In the genomic region with DNA sequence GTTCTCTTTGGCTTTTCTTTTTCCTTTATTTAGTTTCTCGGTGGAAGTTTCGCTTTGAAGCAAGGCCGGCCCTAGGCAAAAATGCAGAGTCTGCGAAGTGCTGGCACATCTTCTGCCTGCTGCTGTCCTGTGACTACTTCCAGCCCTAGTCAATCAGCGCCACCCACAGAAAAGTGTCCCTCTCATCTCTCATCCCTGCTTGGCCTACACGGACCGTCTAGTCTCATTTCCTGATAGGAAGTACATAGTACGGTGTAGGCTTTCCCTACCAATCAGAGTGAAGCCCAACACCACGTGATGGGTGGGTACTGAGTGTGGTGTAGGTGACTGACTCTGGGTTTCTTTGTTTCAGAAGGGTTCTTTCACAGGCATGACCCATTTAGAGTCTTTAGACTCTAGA, we compare ENCODE assay signal across 17 mouse cellular contexts.
DNase-seq lines count a peak whose midpoint lies in the region; ATAC-seq lines count a peak whose summit lies in the region.
"Had no signal": no experiment of that assay in that cellular context is flagged by ENCODE, and none has a peak within 500 bp of the region (broad histone marks: within the 10 kb centered on the region; RNA-seq: fewer than 3 reads in every experiment).

No protein-coding gene starts in this region.

- no peak overlapping the region for H3K27ac ChIP-seq in forebrain, embryonic 13.5 days
- no peak overlapping the region for H3K27ac ChIP-seq in forebrain, embryonic 16.5 days (ENCODE audit: low read length)
- H3K27ac ChIP-seq in hindbrain, embryonic 14.5 days, result no peak overlapping the region
- no peak overlapping the region for H3K27ac ChIP-seq in hindbrain, embryonic 12.5 days
- no peak overlapping the region for H3K27ac ChIP-seq in midbrain, embryonic 15.5 days
- H3K27ac ChIP-seq in midbrain, embryonic 13.5 days, result no peak overlapping the region
- H3K27ac ChIP-seq: embryonic facial prominence, embryonic 10.5 days; limb, embryonic 10.5 days; liver, embryonic 13.5 days; neural tube, embryonic 13.5 days had no signal

- H3K27me3 ChIP-seq in forebrain, embryonic 13.5 days, result no peaks in the 10 kb centered on the region
- H3K27me3 ChIP-seq in forebrain, embryonic 16.5 days (replicated peaks; ENCODE audit: control insufficient read depth, insufficient read depth, low read length), result no peaks in the 10 kb centered on the region
- H3K27me3 ChIP-seq in hindbrain, embryonic 14.5 days (ENCODE audit: control insufficient read depth, insufficient read depth, low read length), result no peaks in the 10 kb centered on the region
- no peaks in the 10 kb centered on the region for H3K27me3 ChIP-seq in hindbrain, embryonic 12.5 days
- no peaks in the 10 kb centered on the region for H3K27me3 ChIP-seq in midbrain, embryonic 15.5 days (replicated peaks)
- H3K27me3 ChIP-seq in midbrain, embryonic 13.5 days, result no peaks in the 10 kb centered on the region
- H3K27me3 ChIP-seq: heart, embryonic 12.5 days; liver, embryonic 13.5 days; neural tube, embryonic 13.5 days had no signal

- 81% methylated on average over 9 of the region's 9 CpGs for WGBS in forebrain, embryonic 13.5 days
- WGBS in forebrain, embryonic 16.5 days, result 73% methylated on average over 9 of the region's 9 CpGs
- WGBS in hindbrain, embryonic 14.5 days, result 83% methylated on average over 9 of the region's 9 CpGs
- WGBS in hindbrain, embryonic 12.5 days, result 87% methylated on average over 9 of the region's 9 CpGs
- WGBS in midbrain, embryonic 15.5 days, result 75% methylated on average over 9 of the region's 9 CpGs
- WGBS in midbrain, embryonic 13.5 days, result 88% methylated on average over 9 of the region's 9 CpGs

- no peak for DNase-seq in hindbrain, embryonic 14.5 days (ENCODE audit: low spot score)
- DNase-seq in lung, postnatal 10 days, result peak; percentile 32
- DNase-seq in ovary, postnatal 14 days (ENCODE audit: low spot score), result no peak
- DNase-seq: cerebellum, adult 11 months; heart, postnatal 4 days; liver, embryonic 13.5 days; thymus, adult 2 months had no signal

- ATAC-seq in forebrain, embryonic 13.5 days, result peak; percentile 50; the same call in 1 of the 2 replicates
- no peak for ATAC-seq in forebrain, embryonic 16.5 days
- peak; percentile 60; the same call in 1 of the 2 replicates for ATAC-seq in hindbrain, embryonic 14.5 days (ENCODE audit: low FRiP score)
- no peak for ATAC-seq in hindbrain, embryonic 12.5 days (ENCODE audit: low FRiP score)
- peak; percentile 51; the same call in 1 of the 2 replicates for ATAC-seq in midbrain, embryonic 15.5 days (replicated peaks)
- ATAC-seq in midbrain, embryonic 13.5 days, result no peak
- ATAC-seq: intestine, postnatal 0 days had no signal

- no peaks in the 10 kb centered on the region for H3K36me3 ChIP-seq in forebrain, embryonic 13.5 days (ENCODE audit: poor library complexity, severe bottlenecking)
- H3K36me3 ChIP-seq in forebrain, embryonic 16.5 days (ENCODE audit: control insufficient read depth, insufficient read depth), result no peaks in the 10 kb centered on the region
- H3K36me3 ChIP-seq in hindbrain, embryonic 14.5 days (replicated peaks; ENCODE audit: control insufficient read depth, insufficient read depth), result no peaks in the 10 kb centered on the region
- H3K36me3 ChIP-seq in hindbrain, embryonic 12.5 days, result no peaks in the 10 kb centered on the region
- no peaks in the 10 kb centered on the region for H3K36me3 ChIP-seq in midbrain, embryonic 15.5 days (replicated peaks)
- no peaks in the 10 kb centered on the region for H3K36me3 ChIP-seq in midbrain, embryonic 13.5 days
- H3K36me3 ChIP-seq: embryonic facial prominence, embryonic 10.5 days; heart, embryonic 12.5 days; limb, embryonic 10.5 days; liver, embryonic 13.5 days; neural tube, embryonic 13.5 days had no signal

- no peak overlapping the region for H3K4me2 ChIP-seq in forebrain, embryonic 13.5 days
- H3K4me2 ChIP-seq in forebrain, embryonic 16.5 days (ENCODE audit: low read length), result no peak overlapping the region
- H3K4me2 ChIP-seq in hindbrain, embryonic 14.5 days (replicated peaks), result no peak overlapping the region
- H3K4me2 ChIP-seq in hindbrain, embryonic 12.5 days (replicated peaks), result no peak overlapping the region
- H3K4me2 ChIP-seq in midbrain, embryonic 15.5 days, result no peak overlapping the region
- no peak overlapping the region for H3K4me2 ChIP-seq in midbrain, embryonic 13.5 days (replicated peaks)
- H3K4me2 ChIP-seq: heart, embryonic 12.5 days; liver, embryonic 13.5 days; neural tube, embryonic 13.5 days had no signal

- 0 out of 2 replicates have a peak, but pooled peaks cover 6% of the 10 kb centered on the region for H3K4me1 ChIP-seq in forebrain, embryonic 13.5 days
- H3K4me1 ChIP-seq in forebrain, embryonic 16.5 days (replicated peaks; ENCODE audit: control insufficient read depth, insufficient read depth, low read length), result peaks cover 6% of the 10 kb centered on the region
- H3K4me1 ChIP-seq in hindbrain, embryonic 14.5 days (replicated peaks; ENCODE audit: control insufficient read depth, insufficient read depth, low read length), result peaks cover 10% of the 10 kb centered on the region; the same call in 1 of the 2 replicates
- H3K4me1 ChIP-seq in hindbrain, embryonic 12.5 days, result no peaks in the 10 kb centered on the region
- peaks cover 21% of the 10 kb centered on the region for H3K4me1 ChIP-seq in midbrain, embryonic 15.5 days
- H3K4me1 ChIP-seq in midbrain, embryonic 13.5 days (replicated peaks), result peaks cover 16% of the 10 kb centered on the region; the same call in 1 of the 2 replicates
- H3K4me1 ChIP-seq: embryonic facial prominence, embryonic 10.5 days; limb, embryonic 10.5 days; liver, embryonic 13.5 days; neural tube, embryonic 13.5 days had no signal

- no peak overlapping the region for H3K4me3 ChIP-seq in forebrain, embryonic 13.5 days
- H3K4me3 ChIP-seq in forebrain, embryonic 16.5 days (replicated peaks; ENCODE audit: low read length), result no peak overlapping the region
- no peak overlapping the region for H3K4me3 ChIP-seq in hindbrain, embryonic 14.5 days (replicated peaks; ENCODE audit: low read length)
- no peak overlapping the region for H3K4me3 ChIP-seq in hindbrain, embryonic 12.5 days
- H3K4me3 ChIP-seq in midbrain, embryonic 15.5 days, result no peak overlapping the region
- H3K4me3 ChIP-seq in midbrain, embryonic 13.5 days (replicated peaks), result no peak overlapping the region
- H3K4me3 ChIP-seq: embryonic facial prominence, embryonic 10.5 days; heart, embryonic 12.5 days; limb, embryonic 10.5 days; liver, embryonic 13.5 days; neural tube, embryonic 13.5 days had no signal

- H3K9ac ChIP-seq in forebrain, embryonic 13.5 days, result no peak overlapping the region
- H3K9ac ChIP-seq in forebrain, embryonic 16.5 days (replicated peaks; ENCODE audit: low read depth, low read length), result no peak overlapping the region
- H3K9ac ChIP-seq in hindbrain, embryonic 14.5 days, result no peak overlapping the region
- H3K9ac ChIP-seq in hindbrain, embryonic 12.5 days, result no peak overlapping the region
- H3K9ac ChIP-seq in midbrain, embryonic 15.5 days, result no peak overlapping the region
- H3K9ac ChIP-seq in midbrain, embryonic 13.5 days (replicated peaks), result no peak overlapping the region
- H3K9ac ChIP-seq: heart, embryonic 12.5 days; liver, embryonic 13.5 days; neural tube, embryonic 13.5 days had no signal

- H3K9me3 ChIP-seq in forebrain, embryonic 13.5 days (replicated peaks), result no peaks in the 10 kb centered on the region
- no peaks in the 10 kb centered on the region for H3K9me3 ChIP-seq in forebrain, embryonic 16.5 days (ENCODE audit: control insufficient read depth, low read length)
- H3K9me3 ChIP-seq in hindbrain, embryonic 14.5 days (ENCODE audit: control insufficient read depth, low read length), result no peaks in the 10 kb centered on the region
- no peaks in the 10 kb centered on the region for H3K9me3 ChIP-seq in hindbrain, embryonic 12.5 days (replicated peaks)
- no peaks in the 10 kb centered on the region for H3K9me3 ChIP-seq in midbrain, embryonic 15.5 days
- H3K9me3 ChIP-seq in midbrain, embryonic 13.5 days, result no peaks in the 10 kb centered on the region
- H3K9me3 ChIP-seq: embryonic facial prominence, embryonic 10.5 days; heart, embryonic 12.5 days; limb, embryonic 10.5 days; liver, embryonic 13.5 days; neural tube, embryonic 13.5 days had no signal

Comparison
In these comparisons a context has a peak if more than half of its experiments do, and no peak if none do; other contexts are left out.
1. ATAC-seq: peak in forebrain, embryonic 13.5 days (single experiment), hindbrain, embryonic 14.5 days (single experiment) and midbrain, embryonic 15.5 days (single experiment); none in forebrain, embryonic 16.5 days (single experiment), hindbrain, embryonic 12.5 days (single experiment) and midbrain, embryonic 13.5 days (single experiment).